16 mouse cellular contexts compared by ENCODE assay signal in genomic region chr3:95944742-95945141, GRCm38 (mm10).
"Had no signal": no experiment of that assay in that cellular context is flagged by ENCODE, and none has a peak within 500 bp of the region (broad histone marks: within the 10 kb centered on the region; RNA-seq: fewer than 3 reads in every experiment).

No protein-coding gene starts in this region.

- H3K27me3 ChIP-seq: neural tube, embryonic 13.5 days; neural tube, embryonic 15.5 days; stomach, embryonic 15.5 days had no signal

- H3K4me3 ChIP-seq: neural tube, embryonic 13.5 days; neural tube, embryonic 15.5 days; stomach, embryonic 15.5 days had no signal

- H3K9me3 ChIP-seq: neural tube, embryonic 13.5 days; neural tube, embryonic 15.5 days; stomach, embryonic 15.5 days had no signal

- H3K27ac ChIP-seq: neural tube, embryonic 13.5 days; neural tube, embryonic 15.5 days; stomach, embryonic 15.5 days; stomach, postnatal 0 days had no signal

- H3K9ac ChIP-seq: neural tube, embryonic 13.5 days; neural tube, embryonic 15.5 days; stomach, embryonic 15.5 days had no signal

- H3K4me2 ChIP-seq: neural tube, embryonic 13.5 days; neural tube, embryonic 15.5 days; stomach, embryonic 15.5 days had no signal

- H3K4me1 ChIP-seq: neural tube, embryonic 13.5 days; neural tube, embryonic 15.5 days; stomach, embryonic 15.5 days had no signal

- DNase-seq: retina, postnatal 1 day; right cerebral cortex, adult 18-20 months; right cerebral cortex, postnatal 14 days; right cerebral cortex, postnatal 25 days; right cerebral cortex, postnatal 4 days; spleen, adult 18-20 months; thymus, adult 18-20 months; thymus, adult 2 months; thymus, postnatal 14 days; thymus, postnatal 25 days; thymus, postnatal 36 days; thymus, postnatal 4 days had no signal
